Mouse (Mus musculus) heart, postnatal 0 days (tissue): ENCODE data around the gene Wee2.

Experiments used
- CTCF ChIP-seq: IDR thresholded peaks from 2 replicates; pipeline ENCODE4 v1.5.1; 2016; ENCODE audit warnings: antibody characterized with exemption, control low read depth, low read depth
- EP300 ChIP-seq: IDR thresholded peaks from 2 replicates; pipeline ENCODE4 v1.6.1; 2016; ENCODE audit warnings: antibody characterized with exemption, low read depth

DNA sequence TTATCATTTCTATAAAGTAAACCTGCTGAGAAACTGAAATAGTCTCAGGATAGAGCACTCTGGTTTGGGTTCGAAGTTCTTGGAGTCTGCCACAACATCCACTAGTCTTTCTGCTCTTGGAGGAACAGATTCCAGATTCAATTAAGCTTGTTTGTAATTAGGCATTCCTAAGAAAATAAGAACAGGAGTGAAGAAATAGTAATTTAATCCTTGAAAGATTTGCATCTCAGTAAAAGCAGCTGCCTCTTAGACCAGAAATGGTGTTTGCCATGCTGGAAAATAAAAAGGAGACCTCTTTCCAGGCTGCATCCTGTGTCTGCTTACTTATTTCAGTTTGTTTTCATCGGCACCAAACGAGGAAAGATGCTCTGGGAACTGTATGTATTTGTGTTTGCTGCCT is 54.3 kb downstream of the Wee2 start, which contains the start of gene Tas2r108:
- TF ChIP-seq EP300 (no peak), CTCF (no peak)
